Mouse (Mus musculus) leukemia stem cell, adult 10-12 weeks (primary cell): ENCODE results near the gene Ttc41. TPM values are rescaled to one million over a fixed set of nuclear protein-coding genes. Genes with fewer than 3 reads are reported as not detected.

Experiments
- polyA plus RNA-seq: library from polyadenylated mRNA; stranded (reverse); fragments of >175 nt; gene quantifications from 2 replicates; pipeline ENCODE4 v1.2.3, GENCODE M21; 2012; ENCODE audit warnings: low replicate concordance

Ttc41 gene
- 0.16 TPM in 1 of 2 replicates, not detected in the other for polyA plus RNA-seq

GRCm38 (mm10) chr10:86705318-86705921 is at the start of gene Ttc41, which contains the start of gene Hsp90b1:
Ttc41 (plus strand) TSS chr10:86705811.
Hsp90b1 (minus strand) TSS chr10:86705509.

GRCm38 (mm10) chr10:86763672-86764071 is 58.1 kb downstream of the Ttc41 start, which contains the start of gene Gm49358:
Gm49358 (plus strand) TSS chr10:86763972.

GRCm38 (mm10) chr10:86778398-86779116 is 72.9 kb downstream of the Ttc41 start, which contains the start of gene Nt5dc3:
Nt5dc3 (plus strand) TSS chr10:86779005.

Other genes with a start within 250 kb of the Ttc41 start
- 0.11 TPM in 1 of 2 replicates, not detected in the other for gene Syn3, start 206.9 kb upstream of the Ttc41 start, polyA plus RNA-seq
- 17.3 and 18.3 TPM in 2 replicates for gene Hsp90b1, start 302 bp upstream of the Ttc41 start, polyA plus RNA-seq
- not detected in 2 replicates for gene Gm49358, start 58.2 kb downstream of the Ttc41 start, polyA plus RNA-seq
- gene Nt5dc3, start 73.2 kb downstream of the Ttc41 start, polyA plus RNA-seq: 1.6 and 3.2 TPM in 2 replicates